Mouse (Mus musculus): ENCODE data around the gene Fars2. TPM values are rescaled to one million over a fixed set of nuclear protein-coding genes. Genes with fewer than 3 reads are reported as not detected.
A peak's percentile ranks its signal among the peaks of the same experiment; 100 is the strongest.

The Fars2 gene
- polyA plus RNA-seq, 1 experiment from 2014 or later = 30.0 TPM

DNA sequence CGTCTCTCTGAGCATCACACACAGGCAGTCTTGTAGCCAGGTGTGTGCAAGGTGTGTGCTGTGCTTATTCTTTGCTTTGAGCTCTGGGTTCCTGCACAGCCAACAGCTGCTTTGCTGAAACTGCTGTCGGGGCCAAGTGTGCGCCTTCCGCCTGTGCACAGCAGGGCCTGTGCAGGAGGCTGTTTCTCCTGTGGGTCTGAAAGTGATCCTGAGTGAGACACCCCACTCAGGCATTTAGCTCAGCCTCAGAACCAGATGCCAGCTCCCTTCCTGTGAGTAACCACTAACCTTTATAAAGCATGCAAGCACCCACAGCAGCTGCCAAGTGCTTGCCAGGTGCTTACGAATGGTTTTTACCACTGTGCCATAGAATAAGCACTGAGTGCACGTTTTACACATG is 249.1 kb downstream of the Fars2 start:
- Histone ChIP-seq H3K4me1 (peaks cover 10% of the 10 kb centered on the region; the same call in 1 of the 2 replicates), H3K27ac (0 out of 2 replicates have a peak overlapping the region, but pooled peaks have one; percentile 31), H3K9ac (no peak overlapping the region), H3K9me3 (no peaks in the 10 kb centered on the region), H3K4me2 (no peak overlapping the region), H3K36me3 (replicated peaks) (no peaks in the 10 kb centered on the region), H3K4me3 (replicated peaks) (no peak overlapping the region), H3K27me3 (no peaks in the 10 kb centered on the region)
- no peak for ATAC-seq (ENCODE audit: low FRiP score)
- WGBS = 86% methylated on average over 6 of the region's 6 CpGs

DNA sequence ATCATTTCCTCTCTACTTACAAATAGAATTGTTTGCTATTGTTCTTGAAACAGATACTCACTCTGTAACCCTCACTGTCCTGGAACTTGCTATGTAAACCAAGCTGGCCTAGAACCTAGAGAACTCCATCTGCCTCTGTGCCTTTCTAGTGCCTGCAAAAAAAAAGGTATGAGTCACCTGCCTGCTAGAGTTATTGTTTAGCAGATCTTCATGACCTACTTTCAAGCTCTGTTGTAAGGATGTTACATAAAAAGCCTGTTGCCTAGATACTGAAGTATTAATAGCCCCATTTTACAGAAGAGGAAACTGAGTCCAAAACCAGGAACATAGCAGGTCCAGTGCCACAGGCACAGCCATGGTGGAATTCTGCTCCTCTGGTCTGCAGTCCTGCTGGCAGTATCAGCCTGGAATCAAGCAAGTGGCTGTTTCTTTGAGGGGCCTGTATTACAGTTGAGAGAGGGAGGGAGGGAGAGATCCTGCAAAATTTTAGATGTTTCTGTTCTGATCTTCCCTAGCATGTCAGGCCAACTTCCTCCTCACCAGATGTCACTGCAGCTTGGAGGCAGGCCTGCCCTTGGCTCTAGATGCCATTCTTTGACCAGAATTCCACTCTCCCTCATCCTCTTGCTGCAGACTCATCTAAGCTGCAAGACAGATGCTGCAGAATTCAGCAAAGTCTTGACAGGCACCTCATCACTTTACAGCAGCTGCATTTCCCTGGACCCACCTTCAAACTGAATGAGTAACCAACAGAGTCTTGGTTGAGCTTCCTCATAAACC is 250.7 kb downstream of the Fars2 start:
- Histone ChIP-seq H3K27ac (0 out of 2 replicates have a peak overlapping the region, but pooled peaks have one; percentile 5), H3K4me3 (replicated peaks) (no peak overlapping the region), H3K36me3 (replicated peaks) (no peaks in the 10 kb centered on the region), H3K9ac (no peak overlapping the region), H3K4me1 (peaks cover 10% of the 10 kb centered on the region; the same call in 1 of the 2 replicates), H3K27me3 (no peaks in the 10 kb centered on the region), H3K4me2 (no peak overlapping the region), H3K9me3 (no peaks in the 10 kb centered on the region)
- no peak for ATAC-seq (ENCODE audit: low FRiP score)

GRCm38 (mm10) chr13:36368799-36369198 is 251.6 kb downstream of the Fars2 start:
- Histone ChIP-seq H3K4me1 (peaks cover 10% of the 10 kb centered on the region; the same call in 1 of the 2 replicates), H3K27me3 (no peaks in the 10 kb centered on the region), H3K4me2 (no peak overlapping the region), H3K9ac (no peak overlapping the region), H3K4me3 (replicated peaks) (no peak overlapping the region), H3K9me3 (no peaks in the 10 kb centered on the region), H3K36me3 (replicated peaks) (no peaks in the 10 kb centered on the region), H3K27ac (0 out of 2 replicates have a peak overlapping the region, but pooled peaks have one; percentile 5)
- WGBS = 17% methylated on average over 3 of the region's 3 CpGs
- ATAC-seq (ENCODE audit: low FRiP score) = peak; percentile 57; the same call in 1 of the 2 replicates

DNA sequence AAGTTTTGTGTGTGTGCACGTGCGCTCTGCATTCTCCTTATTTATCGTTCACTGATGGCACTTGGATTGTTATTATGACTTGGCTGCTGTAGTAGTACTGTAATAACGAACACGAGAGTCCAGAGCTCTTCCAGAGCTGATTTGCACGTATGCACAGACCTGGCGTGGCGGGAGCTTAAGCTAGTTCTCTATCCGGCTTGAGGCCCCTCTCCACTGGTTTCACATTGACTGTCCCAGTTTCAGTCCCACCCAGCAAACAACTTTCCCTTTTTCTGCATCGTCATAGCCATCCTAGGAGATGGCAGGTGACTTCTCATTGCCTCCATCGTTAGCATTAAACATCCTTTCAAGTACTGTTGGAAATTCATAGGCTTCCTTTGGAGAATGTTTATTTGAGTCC is 252.2 kb downstream of the Fars2 start:
- 61% methylated on average over 11 of the region's 11 CpGs for WGBS

DNA sequence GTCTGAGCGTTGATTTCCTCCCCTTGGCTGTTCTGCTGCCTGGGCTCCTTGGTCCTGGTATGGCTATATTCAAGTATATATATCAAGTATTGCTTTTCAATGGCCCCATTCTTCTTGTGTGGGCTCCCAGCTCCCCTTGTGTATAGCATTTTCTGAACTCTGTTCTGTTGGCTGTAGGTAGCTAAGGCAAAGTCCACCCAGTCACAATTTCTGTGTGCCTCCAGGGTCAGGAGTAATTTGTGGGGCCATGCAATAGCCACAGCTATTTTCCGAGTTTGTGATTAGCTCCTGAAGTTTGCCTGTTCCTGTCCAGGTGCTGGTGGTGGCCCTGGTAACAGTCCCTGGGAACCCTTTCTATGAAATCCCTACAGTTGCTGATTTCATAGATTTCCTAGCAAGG is 266.0 kb downstream of the Fars2 start:
- H3K27me3 ChIP-seq = no peaks in the 10 kb centered on the region
- ATAC-seq (ENCODE audit: low FRiP score) = no peak
- no peaks in the 10 kb centered on the region for H3K9me3 ChIP-seq
- no peaks in the 10 kb centered on the region for H3K36me3 ChIP-seq (replicated peaks)
- no peak overlapping the region for H3K27ac ChIP-seq
- no peak overlapping the region for H3K9ac ChIP-seq
- no peaks in the 10 kb centered on the region for H3K4me1 ChIP-seq
- no peak overlapping the region for H3K4me2 ChIP-seq
- 87% methylated on average over 2 of the region's 2 CpGs for WGBS
- no peak overlapping the region for H3K4me3 ChIP-seq (replicated peaks)

More for the DNA sequence above, 252.2 kb downstream of the Fars2 start:
- no peak overlapping the region for H3K4me3 ChIP-seq (replicated peaks)
- peaks cover 10% of the 10 kb centered on the region; the same call in 1 of the 2 replicates for H3K4me1 ChIP-seq
- no peak overlapping the region for H3K4me2 ChIP-seq
- no peak overlapping the region for H3K9ac ChIP-seq
- no peaks in the 10 kb centered on the region for H3K36me3 ChIP-seq (replicated peaks)
- peak; percentile 27; the same call in 1 of the 2 replicates for ATAC-seq (ENCODE audit: low FRiP score)
- no peak overlapping the region for H3K27ac ChIP-seq
- H3K9me3 ChIP-seq = no peaks in the 10 kb centered on the region
- H3K27me3 ChIP-seq = no peaks in the 10 kb centered on the region

- H3K27me3 ChIP-seq = no peaks in the 10 kb centered on the region
- H3K27ac ChIP-seq = no peak overlapping the region
- no peak for ATAC-seq (ENCODE audit: low FRiP score)
- H3K9me3 ChIP-seq = no peaks in the 10 kb centered on the region
- H3K4me2 ChIP-seq = no peak overlapping the region
- no peaks in the 10 kb centered on the region for H3K4me1 ChIP-seq
- 83% methylated on average over 5 of the region's 5 CpGs for WGBS
- no peak overlapping the region for H3K4me3 ChIP-seq (replicated peaks)
- H3K9ac ChIP-seq = no peak overlapping the region
- H3K36me3 ChIP-seq (replicated peaks) = no peaks in the 10 kb centered on the region
Observed at GRCm38 (mm10) chr13:36386074-36386473, 268.9 kb downstream of the Fars2 start.

- no peak for ATAC-seq (ENCODE audit: low FRiP score)
- Histone ChIP-seq H3K4me1 (no peaks in the 10 kb centered on the region), H3K4me2 (no peak overlapping the region), H3K36me3 (replicated peaks) (no peaks in the 10 kb centered on the region), H3K27ac (no peak overlapping the region), H3K9ac (no peak overlapping the region), H3K4me3 (replicated peaks) (no peak overlapping the region), H3K27me3 (no peaks in the 10 kb centered on the region), H3K9me3 (no peaks in the 10 kb centered on the region)
- WGBS = 89% methylated on average over 7 of the region's 7 CpGs
Observed at GRCm38 (mm10) chr13:36391936-36392335, 274.7 kb downstream of the Fars2 start.

GRCm38 (mm10) chr13:36392666-36393065 is 275.5 kb downstream of the Fars2 start:
- H3K4me2 ChIP-seq = no peak overlapping the region
- no peaks in the 10 kb centered on the region for H3K36me3 ChIP-seq (replicated peaks)
- WGBS = 90% methylated on average over 4 of the region's 4 CpGs
- H3K27ac ChIP-seq = no peak overlapping the region
- ATAC-seq (ENCODE audit: low FRiP score) = no peak
- no peak overlapping the region for H3K9ac ChIP-seq
- H3K4me1 ChIP-seq = no peaks in the 10 kb centered on the region
- no peaks in the 10 kb centered on the region for H3K27me3 ChIP-seq
- H3K4me3 ChIP-seq (replicated peaks) = no peak overlapping the region
- no peaks in the 10 kb centered on the region for H3K9me3 ChIP-seq

DNA sequence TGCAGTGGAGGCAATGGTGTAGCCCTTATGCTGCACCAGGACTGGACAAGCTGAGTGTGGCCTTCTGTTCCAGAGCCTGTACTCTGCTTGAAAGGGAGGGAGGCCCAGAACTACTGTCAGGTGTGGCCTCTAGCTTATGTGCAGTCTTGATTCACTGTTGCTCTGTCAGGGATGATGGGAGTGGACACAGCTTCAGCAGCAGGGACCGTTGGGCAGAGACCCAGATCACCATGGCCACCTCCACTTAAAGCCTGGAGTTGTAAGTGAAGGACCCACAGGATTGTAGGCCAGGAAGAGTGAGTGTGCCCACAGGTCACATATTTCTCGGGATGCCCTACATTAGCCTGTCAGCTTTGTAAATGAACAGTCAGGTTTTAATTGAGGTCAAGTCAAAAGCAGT is 283.8 kb downstream of the Fars2 start:
- Histone ChIP-seq H3K9ac (no peak overlapping the region), H3K27me3 (no peaks in the 10 kb centered on the region), H3K4me2 (no peak overlapping the region), H3K4me3 (replicated peaks) (no peak overlapping the region), H3K36me3 (replicated peaks) (no peaks in the 10 kb centered on the region), H3K9me3 (no peaks in the 10 kb centered on the region), H3K4me1 (no peaks in the 10 kb centered on the region), H3K27ac (no peak overlapping the region)
- no peak for ATAC-seq (ENCODE audit: low FRiP score)
- WGBS = 86% methylated on average over 2 of the region's 2 CpGs

- ATAC-seq (ENCODE audit: low FRiP score) = no peak
- Histone ChIP-seq H3K36me3 (replicated peaks) (no peaks in the 10 kb centered on the region), H3K9me3 (no peaks in the 10 kb centered on the region), H3K4me3 (replicated peaks) (no peak overlapping the region), H3K27me3 (no peaks in the 10 kb centered on the region), H3K4me1 (no peaks in the 10 kb centered on the region), H3K4me2 (no peak overlapping the region), H3K9ac (no peak overlapping the region), H3K27ac (no peak overlapping the region)
- 96% methylated on average over 1 of the region's 1 CpGs for WGBS
Observed at GRCm38 (mm10) chr13:36413276-36413675, 296.1 kb downstream of the Fars2 start.

- WGBS = 88% methylated on average over 1 of the region's 1 CpGs
- no peak overlapping the region for H3K4me3 ChIP-seq (replicated peaks)
- ATAC-seq (ENCODE audit: low FRiP score) = no peak
- no peak overlapping the region for H3K27ac ChIP-seq
- H3K4me1 ChIP-seq = no peaks in the 10 kb centered on the region
- H3K36me3 ChIP-seq (replicated peaks) = no peaks in the 10 kb centered on the region
- H3K9ac ChIP-seq = no peak overlapping the region
- H3K9me3 ChIP-seq = no peaks in the 10 kb centered on the region
- H3K27me3 ChIP-seq = no peaks in the 10 kb centered on the region
- no peak overlapping the region for H3K4me2 ChIP-seq
Observed at GRCm38 (mm10) chr13:36415176-36415575, 298.0 kb downstream of the Fars2 start.

DNA sequence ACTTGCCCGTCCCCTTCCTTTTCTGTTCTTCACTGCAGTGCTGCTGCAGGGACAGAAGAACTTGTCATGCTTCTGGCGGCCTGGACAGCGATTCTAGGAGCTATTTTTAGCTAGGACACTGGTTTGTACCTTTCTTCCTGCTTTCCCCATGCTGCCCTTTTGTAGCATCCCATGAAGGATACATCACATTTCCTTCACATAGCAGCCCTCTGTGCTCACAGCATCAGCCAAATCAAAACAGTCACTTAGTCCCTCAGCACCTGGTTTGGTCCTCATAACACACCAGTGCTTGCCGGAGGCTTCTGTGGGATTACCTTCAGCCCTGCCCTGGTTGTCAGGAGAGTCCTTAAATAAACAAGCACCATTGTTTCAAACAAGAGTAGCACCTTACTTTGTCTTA is 299.3 kb downstream of the Fars2 start:
- ATAC-seq (ENCODE audit: low FRiP score) = no peak
- no peaks in the 10 kb centered on the region for H3K9me3 ChIP-seq
- no peak overlapping the region for H3K4me2 ChIP-seq
- H3K4me1 ChIP-seq = no peaks in the 10 kb centered on the region
- H3K27me3 ChIP-seq = no peaks in the 10 kb centered on the region
- 88% methylated on average over 4 of the region's 4 CpGs for WGBS
- no peak overlapping the region for H3K27ac ChIP-seq
- no peak overlapping the region for H3K4me3 ChIP-seq (replicated peaks)
- H3K9ac ChIP-seq = no peak overlapping the region
- H3K36me3 ChIP-seq (replicated peaks) = no peaks in the 10 kb centered on the region

- no peaks in the 10 kb centered on the region for H3K4me1 ChIP-seq
- H3K4me3 ChIP-seq (replicated peaks) = no peak overlapping the region
- H3K9ac ChIP-seq = no peak overlapping the region
- H3K9me3 ChIP-seq = no peaks in the 10 kb centered on the region
- ATAC-seq (ENCODE audit: low FRiP score) = no peak
- H3K36me3 ChIP-seq (replicated peaks) = no peaks in the 10 kb centered on the region
- H3K27me3 ChIP-seq = no peaks in the 10 kb centered on the region
- H3K27ac ChIP-seq = no peak overlapping the region
- H3K4me2 ChIP-seq = no peak overlapping the region
Observed at GRCm38 (mm10) chr13:36419357-36419756, 302.1 kb downstream of the Fars2 start.
